Mouse (Mus musculus) left cerebral cortex, postnatal 14 days (tissue): ENCODE results near the gene Duoxa1. TPM values are rescaled to one million over a fixed set of nuclear protein-coding genes. Genes with fewer than 3 reads are reported as not detected.
"Not testable (repeated sequence)": the region's sequence is repeated elsewhere in the genome, so short reads cannot be mapped to it uniquely, and the experiment has no call there.

ENCODE experiments used
- DNase-seq, 2 experiments: peaks; one replicate each; pipeline ENCODE4 v3.0.0; 2021 to 2022; ENCODE audit warnings: low spot score in 2 of 2, mixed read lengths in 1 of 2
- intact Hi-C: fragments of 180-260 bp; cut with DNase I; formaldehyde crosslinking; loops from one replicate; pipeline ENCODE4 v1.15.1; 2025
- total RNA-seq, 2 experiments: library from RNA; stranded (reverse); gene quantifications; 2 replicates each; pipeline ENCODE4 v1.2.3; 2021

The Duoxa1 gene
- total RNA-seq, 2 experiments from 2014 or later, result not detected

DNA sequence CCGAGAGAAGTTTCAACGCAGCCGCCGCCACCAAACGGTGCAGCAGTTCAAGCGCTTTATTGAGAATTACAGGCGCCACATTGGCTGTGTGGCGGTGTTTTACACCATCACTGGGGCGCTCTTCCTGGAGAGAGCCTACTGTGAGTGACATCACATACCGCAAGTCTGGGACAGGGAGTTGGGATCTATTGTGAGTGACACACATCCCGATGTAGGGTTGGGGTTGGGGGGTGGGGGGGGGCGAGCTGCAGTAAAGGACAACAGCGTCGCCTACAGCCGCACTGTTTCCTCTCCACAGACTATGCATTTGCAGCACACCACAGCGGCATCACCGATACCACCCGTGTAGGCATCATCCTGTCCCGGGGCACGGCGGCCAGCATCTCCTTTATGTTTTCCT is 23.8 kb upstream of the Duoxa1 start:
- intact Hi-C loops, result no loop called here
- DNase-seq, result no peak

DNA sequence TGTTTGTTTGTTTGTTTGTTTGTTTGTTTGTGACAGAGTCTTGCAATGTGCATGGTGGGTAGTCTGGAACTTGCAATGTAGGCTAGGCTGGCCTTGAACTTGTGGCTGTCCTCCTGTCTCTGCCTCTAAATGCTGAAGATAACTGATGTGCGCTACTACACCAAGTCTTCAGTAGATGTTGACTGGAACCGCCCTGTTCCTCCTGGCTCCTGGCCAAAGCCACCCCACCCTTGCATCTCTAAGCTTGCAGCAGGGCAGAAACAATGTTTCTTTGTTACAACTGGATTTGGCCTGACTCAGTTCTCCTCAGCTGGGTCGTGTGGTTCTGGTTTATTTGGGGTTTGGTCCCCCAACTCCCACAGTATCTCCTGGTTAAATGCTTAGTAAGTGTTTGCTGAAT is 20.6 kb upstream of the Duoxa1 start:
- intact Hi-C loops, result no loop called here

DNA sequence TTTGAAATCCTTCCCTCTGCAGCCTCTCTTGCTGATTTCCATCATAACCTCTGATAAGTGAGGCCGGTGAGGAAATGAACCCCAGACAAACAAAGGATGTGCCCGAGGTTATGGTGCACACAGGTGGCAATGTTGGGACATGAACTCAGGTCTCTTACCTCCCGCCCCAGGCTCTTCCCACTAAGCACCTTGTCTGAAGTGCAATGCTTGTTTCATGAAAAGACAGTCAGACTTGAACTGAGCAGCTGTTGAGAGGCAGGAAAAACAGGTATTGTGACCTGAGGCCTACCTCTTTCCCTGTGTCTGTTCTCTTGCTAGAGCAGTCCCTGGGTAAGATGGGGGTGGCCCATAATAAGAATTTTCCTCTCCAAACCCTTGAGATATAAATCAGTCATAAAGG is 18.7 kb upstream of the Duoxa1 start:
- intact Hi-C loops, result no loop called here
- no peak for DNase-seq

More for the DNA sequence above, 20.6 kb upstream of the Duoxa1 start:
- DNase-seq, result no peak

DNA sequence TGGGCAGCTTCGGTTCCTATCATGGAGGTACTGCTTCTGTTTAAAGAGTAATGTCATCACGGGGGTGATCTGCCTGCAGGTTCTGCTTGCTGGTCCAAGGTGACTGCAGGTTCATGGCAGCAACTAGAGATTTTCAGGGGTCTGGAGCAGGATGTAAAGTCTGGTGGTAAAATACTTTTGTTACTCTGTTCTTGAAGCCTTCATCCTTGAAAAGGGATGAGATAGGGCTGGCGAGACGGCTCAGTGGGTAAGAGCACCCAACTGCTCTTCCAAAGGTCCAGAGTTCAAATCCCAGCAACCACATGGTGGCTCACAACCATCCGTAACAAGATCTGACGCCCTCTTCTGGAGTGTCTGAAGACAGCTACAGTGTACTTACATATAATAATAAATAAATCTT is 16.8 kb upstream of the Duoxa1 start:
- intact Hi-C loops, DNase-seq: not testable (repeated sequence)

- DNase-seq, result no peak
- intact Hi-C loops, result no loop called here
These were observed 14.5 kb upstream of the Duoxa1 start for GRCm38 (mm10) chr2:122327986-122328385.

- intact Hi-C loops, result no loop called here
- DNase-seq, result no peak
These were observed 11.8 kb upstream of the Duoxa1 start for GRCm38 (mm10) chr2:122325361-122325760.

- no peak for DNase-seq
- intact Hi-C loops, result no loop called here
These were observed 11.1 kb upstream of the Duoxa1 start for GRCm38 (mm10) chr2:122324586-122324985.

DNA sequence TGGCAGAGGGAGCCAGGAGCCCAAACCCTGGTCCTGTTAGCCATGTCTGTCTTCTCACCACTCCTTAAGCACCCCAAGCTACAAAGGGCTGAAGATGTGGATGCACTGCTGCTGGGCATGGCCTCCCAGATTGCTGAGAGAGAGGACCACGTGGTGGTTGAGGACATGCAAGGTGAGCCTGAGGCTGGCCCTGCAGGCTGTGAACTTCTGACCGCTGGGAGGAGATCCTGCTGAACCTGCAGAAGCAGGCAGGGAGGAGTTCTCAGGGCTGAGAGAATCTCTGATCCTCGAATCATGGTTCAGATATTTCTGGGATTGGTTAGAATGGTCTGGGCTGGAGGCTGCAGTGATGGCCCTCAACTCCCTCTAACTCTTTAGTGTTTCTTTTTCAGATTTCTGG is 10.4 kb upstream of the Duoxa1 start:
- intact Hi-C loops, result no loop called here

GRCm38 (mm10) chr2:122317384-122317783 is 3.9 kb upstream of the Duoxa1 start:
- DNase-seq, result no peak
- intact Hi-C loops, result no loop called here

More for the DNA sequence above, 10.4 kb upstream of the Duoxa1 start:
- no peak for DNase-seq

- no peak for DNase-seq
- intact Hi-C loops, result no loop called here
These were observed 1.8 kb upstream of the Duoxa1 start, which contains the start of gene Duox1 for GRCm38 (mm10) chr2:122315372-122315771. Gene Duox1 (plus strand): TSS chr2:122315672.

GRCm38 (mm10) chr2:122312722-122313417 is 660 bp downstream of the Duoxa1 start:
- peak; percentile 60 to 63 for DNase-seq
- intact Hi-C loops, result loop anchor here (5.0 kb wide), 1 partner anchor 64 kb away; no protein-coding TSS in a partner anchor

- intact Hi-C loops, result loop anchor here (5.0 kb wide), 1 partner anchor 66 kb away; no protein-coding TSS in a partner anchor
- no peak for DNase-seq
These were observed 2.0 kb downstream of the Duoxa1 start for GRCm38 (mm10) chr2:122311561-122311960.

DNA sequence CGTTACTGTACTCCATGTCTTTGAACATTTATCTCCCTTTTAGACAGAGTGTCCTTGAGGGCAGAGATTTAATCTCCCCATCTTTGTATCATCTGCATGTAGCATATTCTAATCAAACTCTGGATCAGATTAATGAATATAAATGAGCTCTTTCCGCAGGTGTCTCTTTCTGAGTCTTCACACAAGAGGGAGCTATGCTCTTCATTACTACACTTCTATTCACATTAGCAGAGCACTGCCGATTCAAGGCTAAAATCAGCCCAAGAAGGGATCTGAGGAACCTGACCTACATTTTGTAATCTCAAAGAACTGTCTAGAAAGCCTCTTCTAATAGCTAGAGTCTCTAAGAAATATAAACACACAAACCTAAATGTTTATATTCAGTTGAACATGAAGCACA is 3.9 kb downstream of the Duoxa1 start:
- intact Hi-C loops, result loop anchor here (5.0 to 10.0 kb wide), 2 partner anchors 68 to 245 kb away; no protein-coding TSS in a partner anchor
- no peak for DNase-seq

DNA sequence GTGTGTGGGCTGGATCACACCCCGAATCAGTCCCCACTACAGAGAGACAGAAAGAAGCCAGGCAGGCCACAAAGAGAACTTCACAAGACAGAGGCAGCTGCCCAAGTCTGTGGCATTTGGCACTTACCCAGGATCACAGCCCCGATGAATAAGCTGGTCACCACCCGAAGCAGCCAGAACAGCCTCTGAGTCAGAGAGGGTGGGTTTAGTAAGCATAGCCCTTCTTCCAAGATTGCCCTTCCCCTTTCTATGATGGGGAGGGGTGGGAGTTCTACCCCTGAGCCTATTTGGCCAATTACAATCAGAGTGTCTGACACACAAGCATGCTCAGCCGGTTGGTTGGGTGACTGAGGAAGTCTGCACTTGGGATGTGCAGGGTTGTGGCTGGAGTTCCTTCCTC is 7.3 kb downstream of the Duoxa1 start:
- intact Hi-C loops, result loop anchor here (10.0 kb wide), 1 partner anchor 249 kb away; no protein-coding TSS in a partner anchor

DNA sequence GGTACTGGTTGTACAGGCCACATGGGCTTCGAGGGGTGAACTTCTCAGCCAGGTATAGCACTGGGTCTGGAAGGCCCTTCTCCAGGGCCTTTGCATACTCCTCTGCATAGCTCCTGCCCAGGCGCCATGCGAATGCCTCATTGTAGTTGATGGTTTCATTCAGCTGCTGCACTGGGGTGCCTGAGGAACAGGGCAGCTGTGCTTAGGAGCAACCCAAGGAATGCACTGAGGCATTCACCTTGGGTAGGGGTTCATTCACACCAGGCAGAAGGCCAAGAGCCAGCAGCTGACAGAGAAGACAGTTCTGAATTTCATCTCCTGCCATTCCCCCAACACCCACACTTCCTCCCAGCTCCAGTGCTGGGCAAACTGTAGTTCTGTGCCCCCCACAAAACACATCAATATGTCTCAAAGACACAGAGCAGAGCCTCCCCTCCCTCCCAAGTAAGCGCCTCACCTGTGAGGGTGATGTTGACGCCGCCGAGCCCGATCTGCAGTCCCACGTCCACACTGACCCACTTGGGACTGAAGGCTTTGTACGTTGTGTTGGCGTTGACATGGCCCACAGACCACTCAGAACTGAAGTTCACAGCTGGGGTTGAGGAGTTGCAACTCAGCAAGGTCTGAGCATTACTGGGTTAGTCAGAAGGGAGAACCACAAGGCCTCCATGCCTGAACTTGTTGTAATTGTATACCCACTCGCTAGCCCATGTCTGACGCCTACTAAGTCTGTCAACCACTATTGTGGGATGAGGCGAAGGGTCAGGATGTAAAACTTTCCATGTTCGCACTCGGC is 8.2 kb downstream of the Duoxa1 start:
- intact Hi-C loops, result loop anchor here (10.0 kb wide), 1 partner anchor 250 kb away; no protein-coding TSS in a partner anchor
- DNase-seq, result no peak

More for the DNA sequence above, 7.3 kb downstream of the Duoxa1 start:
- DNase-seq, result peak; percentile 24 to 34

GRCm38 (mm10) chr2:122304544-122304943 is 9.0 kb downstream of the Duoxa1 start:
- intact Hi-C loops, result loop anchor here (10.0 kb wide), 1 partner anchor 250 kb away; no protein-coding TSS in a partner anchor
- no peak for DNase-seq

DNA sequence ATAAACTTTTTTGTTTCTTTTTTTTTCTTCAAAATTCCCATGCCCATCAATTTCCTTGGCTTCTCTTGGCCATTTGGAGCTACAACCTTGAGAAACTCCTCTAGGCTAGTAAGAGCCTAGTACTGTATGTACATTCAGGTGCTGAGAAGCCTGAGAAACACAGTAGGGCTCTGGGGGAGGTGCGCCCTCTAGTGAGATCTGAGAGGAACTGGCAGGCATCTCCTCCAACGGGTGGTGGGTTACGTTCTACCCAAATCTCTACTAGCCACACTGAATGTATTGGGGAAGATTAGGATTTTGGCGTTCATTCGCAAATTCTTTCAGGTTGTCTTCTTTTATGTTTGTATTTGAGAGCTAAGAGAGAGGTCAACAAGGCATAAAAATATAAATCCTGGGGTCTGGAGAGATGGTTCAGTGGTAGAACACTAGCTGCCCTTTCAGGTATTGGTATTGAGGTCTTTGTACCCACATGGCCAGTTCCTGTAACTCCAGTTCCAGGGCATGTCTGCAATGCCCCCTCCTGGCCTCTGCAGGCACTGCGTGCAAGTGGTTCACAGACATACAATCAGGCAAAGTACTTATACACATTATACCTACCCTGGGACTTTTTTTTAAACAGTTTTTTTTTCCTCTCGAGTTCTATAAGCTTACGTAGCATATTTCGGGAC is 10.8 kb downstream of the Duoxa1 start:
- intact Hi-C loops, result loop anchor here (2.0 to 10.0 kb wide), 2 partner anchors 108 to 252 kb away; no protein-coding TSS in a partner anchor
- peak; percentile 62 to 77 for DNase-seq

DNA sequence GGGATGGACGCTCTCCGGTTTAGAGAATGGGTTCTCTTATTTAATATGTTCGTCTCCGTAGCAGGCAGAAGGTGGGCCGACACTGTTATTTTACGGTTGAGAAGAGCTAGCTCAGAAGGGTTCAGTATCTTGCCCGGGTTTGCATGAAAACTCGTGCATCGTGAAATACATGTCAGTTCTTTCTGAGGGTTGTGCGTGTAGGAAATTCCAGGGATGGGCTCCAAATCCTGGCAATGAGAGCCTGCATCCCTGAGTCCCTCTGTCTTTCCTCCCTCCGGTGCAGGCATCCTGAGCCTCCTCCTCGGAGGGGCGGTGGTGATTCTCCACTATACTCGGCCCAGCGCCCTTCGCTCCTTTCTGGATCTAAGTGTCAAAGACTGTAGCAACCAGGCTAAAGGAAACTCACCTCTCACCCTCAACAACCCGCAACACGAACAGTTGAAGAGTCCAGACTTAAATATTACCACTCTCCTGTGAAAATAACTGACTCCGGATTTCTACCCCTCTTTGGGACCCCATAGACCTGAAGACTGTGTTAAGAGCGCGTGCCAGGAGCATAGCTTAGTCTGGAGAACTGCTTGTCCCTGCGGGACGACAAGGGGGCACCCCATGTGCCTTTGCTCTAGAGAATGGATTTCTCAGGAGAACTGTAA is 11.5 kb downstream of the Duoxa1 start:
- no peak for DNase-seq
- intact Hi-C loops, result loop anchor here (2.0 to 10.0 kb wide), 2 partner anchors 107 to 253 kb away; no protein-coding TSS in a partner anchor
